Mouse (Mus musculus): ENCODE data around the gene B3gnt2. TPM values are rescaled to one million over a fixed set of nuclear protein-coding genes. Genes with fewer than 3 reads are reported as not detected.
A peak's percentile ranks its signal among the peaks of the same experiment; 100 is the strongest.

B3gnt2 gene
- polyA plus RNA-seq, 1 experiment, result 9.7 TPM

- Histone ChIP-seq H3K27me3 (ENCODE audit: control insufficient read depth, insufficient read depth, low read length) (no peaks in the 10 kb centered on the region), H3K36me3 (ENCODE audit: control insufficient read depth, insufficient read depth, low read length) (no peaks in the 10 kb centered on the region), H3K4me1 (ENCODE audit: control insufficient read depth, insufficient read depth, insufficient read length, low read length) (peaks cover 2% of the 10 kb centered on the region; the same call in 1 of the 2 replicates), H3K27ac (ENCODE audit: insufficient read depth, low read depth, low read length) (no peak overlapping the region), H3K4me3 (ENCODE audit: low read depth, low read length) (no peak overlapping the region)
- TF ChIP-seq POLR2A (IDR thresholded peaks at IDR 0.05; ENCODE audit: low read depth, low read length), result no peak
Observed at GRCm38 (mm10) chr11:22815143-22815542, 45.6 kb downstream of the B3gnt2 start.

GRCm38 (mm10) chr11:22813921-22814704, 46.6 kb downstream of the B3gnt2 start:
- WGBS, result 78% methylated on average over 5 of the region's 5 CpGs
- TF ChIP-seq CTCF (IDR thresholded peaks at IDR 0.05; ENCODE audit: extremely low read depth, insufficient read length, insufficient replicate concordance, low read depth, low read length), result no peak
- TF ChIP-seq POLR2A (IDR thresholded peaks at IDR 0.05; ENCODE audit: low read depth, low read length), result no peak
- Histone ChIP-seq H3K36me3 (ENCODE audit: control insufficient read depth, insufficient read depth, low read length) (no peaks in the 10 kb centered on the region), H3K27ac (ENCODE audit: insufficient read depth, low read depth, low read length) (peak overlapping the region; percentile 66), H3K4me3 (ENCODE audit: low read depth, low read length) (no peak overlapping the region), H3K27me3 (ENCODE audit: control insufficient read depth, insufficient read depth, low read length) (no peaks in the 10 kb centered on the region), H3K4me1 (ENCODE audit: control insufficient read depth, insufficient read depth, insufficient read length, low read length) (peaks cover 2% of the 10 kb centered on the region; the same call in 1 of the 2 replicates)

- H3K27me3 ChIP-seq (ENCODE audit: control insufficient read depth, insufficient read depth, low read length), result no peaks in the 10 kb centered on the region
- H3K36me3 ChIP-seq (ENCODE audit: control insufficient read depth, insufficient read depth, low read length), result no peaks in the 10 kb centered on the region
- TF ChIP-seq POLR2A (IDR thresholded peaks at IDR 0.05; ENCODE audit: low read depth, low read length) (no peak), CTCF (IDR thresholded peaks at IDR 0.05; ENCODE audit: extremely low read depth, insufficient read length, insufficient replicate concordance, low read depth, low read length) (no peak)
- peaks cover 2% of the 10 kb centered on the region; the same call in 1 of the 2 replicates for H3K4me1 ChIP-seq (ENCODE audit: control insufficient read depth, insufficient read depth, insufficient read length, low read length)
- WGBS, result 81% methylated on average over 3 of the region's 3 CpGs
- H3K4me3 ChIP-seq (ENCODE audit: low read depth, low read length), result no peak overlapping the region
- H3K27ac ChIP-seq (ENCODE audit: insufficient read depth, low read depth, low read length), result peak overlapping the region; percentile 45; the same call in 1 of the 2 replicates
Observed at GRCm38 (mm10) chr11:22813427-22813826, 47.3 kb downstream of the B3gnt2 start.

GRCm38 (mm10) chr11:22811413-22811812, 49.3 kb downstream of the B3gnt2 start:
- WGBS, result 93% methylated on average over 3 of the region's 3 CpGs

GRCm38 (mm10) chr11:22809465-22810096, 51.2 kb downstream of the B3gnt2 start:
- 34% methylated on average over 7 of the region's 7 CpGs for WGBS
- TF ChIP-seq POLR2A (IDR thresholded peaks at IDR 0.05; ENCODE audit: low read depth, low read length), result no peak
- no peak for TF ChIP-seq CTCF (IDR thresholded peaks at IDR 0.05; ENCODE audit: extremely low read depth, insufficient read length, insufficient replicate concordance, low read depth, low read length)

More at GRCm38 (mm10) chr11:22811413-22811812, 49.3 kb downstream of the B3gnt2 start:
- Histone ChIP-seq H3K27ac (ENCODE audit: insufficient read depth, low read depth, low read length) (no peak overlapping the region), H3K4me3 (ENCODE audit: low read depth, low read length) (no peak overlapping the region), H3K27me3 (ENCODE audit: control insufficient read depth, insufficient read depth, low read length) (no peaks in the 10 kb centered on the region), H3K36me3 (ENCODE audit: control insufficient read depth, insufficient read depth, low read length) (no peaks in the 10 kb centered on the region), H3K4me1 (ENCODE audit: control insufficient read depth, insufficient read depth, insufficient read length, low read length) (no peaks in the 10 kb centered on the region; the same call in 1 of the 2 replicates)
- no peak for TF ChIP-seq CTCF (IDR thresholded peaks at IDR 0.05; ENCODE audit: extremely low read depth, insufficient read length, insufficient replicate concordance, low read depth, low read length)

GRCm38 (mm10) chr11:22808040-22808439, 52.7 kb downstream of the B3gnt2 start:
- Histone ChIP-seq H3K4me1 (ENCODE audit: control insufficient read depth, insufficient read depth, insufficient read length, low read length) (no peaks in the 10 kb centered on the region; the same call in 1 of the 2 replicates), H3K4me3 (ENCODE audit: low read depth, low read length) (no peak overlapping the region), H3K36me3 (ENCODE audit: control insufficient read depth, insufficient read depth, low read length) (no peaks in the 10 kb centered on the region), H3K27me3 (ENCODE audit: control insufficient read depth, insufficient read depth, low read length) (no peaks in the 10 kb centered on the region), H3K27ac (ENCODE audit: insufficient read depth, low read depth, low read length) (no peak overlapping the region)
- no peak for TF ChIP-seq POLR2A (IDR thresholded peaks at IDR 0.05; ENCODE audit: low read depth, low read length)
- no peak for TF ChIP-seq CTCF (IDR thresholded peaks at IDR 0.05; ENCODE audit: extremely low read depth, insufficient read length, insufficient replicate concordance, low read depth, low read length)

More at GRCm38 (mm10) chr11:22809465-22810096, 51.2 kb downstream of the B3gnt2 start:
- Histone ChIP-seq H3K36me3 (ENCODE audit: control insufficient read depth, insufficient read depth, low read length) (no peaks in the 10 kb centered on the region), H3K27ac (ENCODE audit: insufficient read depth, low read depth, low read length) (no peak overlapping the region), H3K27me3 (ENCODE audit: control insufficient read depth, insufficient read depth, low read length) (no peaks in the 10 kb centered on the region), H3K4me1 (ENCODE audit: control insufficient read depth, insufficient read depth, insufficient read length, low read length) (no peaks in the 10 kb centered on the region; the same call in 1 of the 2 replicates), H3K4me3 (ENCODE audit: low read depth, low read length) (no peak overlapping the region)

- Histone ChIP-seq H3K4me1 (ENCODE audit: control insufficient read depth, insufficient read depth, insufficient read length, low read length) (peaks cover under 1% of the 10 kb centered on the region; the same call in 1 of the 2 replicates), H3K4me3 (ENCODE audit: low read depth, low read length) (no peak overlapping the region), H3K27ac (ENCODE audit: insufficient read depth, low read depth, low read length) (no peak overlapping the region), H3K27me3 (ENCODE audit: control insufficient read depth, insufficient read depth, low read length) (no peaks in the 10 kb centered on the region), H3K36me3 (ENCODE audit: control insufficient read depth, insufficient read depth, low read length) (no peaks in the 10 kb centered on the region)
- no peak for TF ChIP-seq POLR2A (IDR thresholded peaks at IDR 0.05; ENCODE audit: low read depth, low read length)
- no peak for TF ChIP-seq CTCF (IDR thresholded peaks at IDR 0.05; ENCODE audit: extremely low read depth, insufficient read length, insufficient replicate concordance, low read depth, low read length)
- WGBS, result 74% methylated on average over 1 of the region's 1 CpGs
Observed at GRCm38 (mm10) chr11:22805171-22805570, 55.6 kb downstream of the B3gnt2 start.

Measured in small intestine, adult 2 months (tissue).